Mouse (Mus musculus) heart, postnatal 4 days (tissue): ENCODE measurements around the gene Tyro3. TPM values are rescaled to one million over a fixed set of nuclear protein-coding genes. Genes with fewer than 3 reads are reported as not detected.
A peak's percentile ranks its signal among the peaks of the same experiment; 100 is the strongest.

Experiments used
- DNase-seq: peaks from one replicate; pipeline ENCODE4 v3.0.0; 2021
- total RNA-seq, 2 experiments: library from RNA; stranded (reverse); gene quantifications; 2 replicates each; pipeline ENCODE4 v1.2.3; 2021

Tyro3 gene
- 1 to 10 TPM; 9.5 to 9.7 TPM for total RNA-seq

DNA sequence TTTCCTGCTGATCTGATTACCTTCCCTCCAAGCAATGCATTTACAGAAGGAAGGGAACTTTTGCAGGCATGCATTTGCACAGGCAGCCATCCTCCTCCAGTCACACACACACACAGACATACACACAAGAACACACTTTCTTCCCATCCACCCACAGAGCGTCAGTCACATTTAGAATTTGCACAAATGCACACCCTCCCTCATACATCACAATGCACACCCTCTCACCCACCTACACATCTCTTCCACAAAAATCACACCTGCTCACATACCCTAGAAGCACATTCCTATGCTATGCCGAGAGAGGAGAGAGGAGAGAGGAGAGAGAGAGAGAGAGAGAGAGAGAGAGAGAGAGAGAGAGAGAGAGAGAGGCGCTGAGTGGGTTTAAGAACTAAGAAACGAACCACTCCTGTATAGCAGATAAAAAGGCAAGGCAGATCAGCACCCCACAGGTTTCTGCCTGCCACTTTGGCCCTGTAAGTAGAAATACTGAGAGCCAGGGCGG, at the start of gene Tyro3:
Gene Tyro3 (plus strand): TSS at position 455 of the 505 bp plus-strand sequence.
- DNase-seq, result no peak

DNA sequence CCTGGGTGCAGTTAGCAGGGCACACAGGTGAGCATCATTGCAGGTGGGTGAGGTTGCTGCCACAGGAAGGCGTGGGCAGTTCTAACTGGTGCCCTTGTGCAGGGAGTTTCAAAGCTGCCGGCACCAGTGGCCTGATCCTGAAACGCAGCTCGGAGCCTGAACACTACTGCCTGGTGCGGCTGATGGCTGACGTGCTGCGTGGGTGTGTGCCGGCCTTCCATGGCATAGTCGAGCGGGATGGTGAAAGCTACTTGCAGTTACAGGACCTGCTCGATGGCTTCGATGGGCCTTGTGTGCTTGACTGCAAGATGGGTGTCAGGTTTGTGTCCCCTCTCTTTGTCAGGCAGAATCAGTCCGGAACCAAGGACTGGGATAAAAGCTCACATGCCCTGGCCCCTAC, 48.3 kb upstream of the Tyro3 start:
- no peak for DNase-seq

- DNase-seq, result no peak
Observed at GRCm38 (mm10) chr2:119757601-119758100, 39.9 kb upstream of the Tyro3 start.

- DNase-seq, result peak; percentile 37
Observed at GRCm38 (mm10) chr2:119758101-119758843, 39.3 kb upstream of the Tyro3 start.

GRCm38 (mm10) chr2:119758844-119759835, 38.4 kb upstream of the Tyro3 start:
- DNase-seq, result no peak

DNA sequence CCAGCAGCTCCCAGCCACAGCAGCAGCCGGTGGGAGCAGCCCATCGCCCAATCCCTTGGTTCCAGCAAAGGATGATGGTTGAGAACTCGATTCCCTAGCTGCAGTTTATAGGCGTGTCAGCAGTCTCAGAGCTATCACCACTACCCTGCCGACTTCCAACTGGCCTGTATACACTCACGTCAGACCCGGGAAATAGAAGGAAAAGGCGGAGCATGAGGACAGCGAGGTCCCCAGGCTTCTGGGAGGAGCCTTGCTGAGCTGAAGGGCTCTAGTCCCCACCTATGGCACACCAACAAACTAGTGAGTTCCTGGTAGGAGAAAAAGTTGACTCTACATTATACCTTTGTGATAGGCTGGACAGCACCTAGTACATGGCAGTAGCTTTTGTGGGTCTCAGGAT, 37.3 kb upstream of the Tyro3 start, which contains the start of gene Ltk:
Gene Ltk (minus strand): TSS at position 181 of the 400 bp plus-strand sequence.
- DNase-seq, result no peak

DNA sequence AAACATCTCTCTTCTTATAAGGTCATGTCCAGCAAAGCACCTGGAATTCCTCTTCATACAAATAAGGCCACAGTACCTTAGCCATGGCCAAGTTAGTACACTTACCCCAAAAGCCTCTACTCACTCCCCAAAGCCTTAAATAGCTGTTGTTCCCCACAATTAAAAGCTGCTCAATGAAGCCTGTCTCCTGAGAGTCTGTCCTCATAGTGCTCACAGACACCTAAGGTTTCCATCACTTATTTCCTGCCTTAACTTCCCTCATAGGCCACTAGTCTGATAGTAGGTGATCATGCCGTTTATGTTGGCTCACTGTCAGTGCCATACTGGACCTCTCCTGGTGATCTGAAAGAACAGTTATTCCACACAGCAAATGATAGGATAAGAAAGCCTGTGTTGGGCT, 35.3 kb upstream of the Tyro3 start:
- DNase-seq, result no peak

GRCm38 (mm10) chr2:119763924-119764323, 33.6 kb upstream of the Tyro3 start:
- no peak for DNase-seq

GRCm38 (mm10) chr2:119767246-119767645, 30.3 kb upstream of the Tyro3 start:
- DNase-seq, result no peak

- DNase-seq, result peak; percentile 84
Observed at GRCm38 (mm10) chr2:119787206-119787883, 10.2 kb upstream of the Tyro3 start, which contains the start of gene Rpap1. TSS of gene Rpap1 (minus strand) at chr2:119787537.

GRCm38 (mm10) chr2:119789996-119790395, 7.5 kb upstream of the Tyro3 start:
- no peak for DNase-seq

- peak; percentile 85 for DNase-seq
Observed at GRCm38 (mm10) chr2:119798246-119798927, 854 bp downstream of the Tyro3 start.

DNA sequence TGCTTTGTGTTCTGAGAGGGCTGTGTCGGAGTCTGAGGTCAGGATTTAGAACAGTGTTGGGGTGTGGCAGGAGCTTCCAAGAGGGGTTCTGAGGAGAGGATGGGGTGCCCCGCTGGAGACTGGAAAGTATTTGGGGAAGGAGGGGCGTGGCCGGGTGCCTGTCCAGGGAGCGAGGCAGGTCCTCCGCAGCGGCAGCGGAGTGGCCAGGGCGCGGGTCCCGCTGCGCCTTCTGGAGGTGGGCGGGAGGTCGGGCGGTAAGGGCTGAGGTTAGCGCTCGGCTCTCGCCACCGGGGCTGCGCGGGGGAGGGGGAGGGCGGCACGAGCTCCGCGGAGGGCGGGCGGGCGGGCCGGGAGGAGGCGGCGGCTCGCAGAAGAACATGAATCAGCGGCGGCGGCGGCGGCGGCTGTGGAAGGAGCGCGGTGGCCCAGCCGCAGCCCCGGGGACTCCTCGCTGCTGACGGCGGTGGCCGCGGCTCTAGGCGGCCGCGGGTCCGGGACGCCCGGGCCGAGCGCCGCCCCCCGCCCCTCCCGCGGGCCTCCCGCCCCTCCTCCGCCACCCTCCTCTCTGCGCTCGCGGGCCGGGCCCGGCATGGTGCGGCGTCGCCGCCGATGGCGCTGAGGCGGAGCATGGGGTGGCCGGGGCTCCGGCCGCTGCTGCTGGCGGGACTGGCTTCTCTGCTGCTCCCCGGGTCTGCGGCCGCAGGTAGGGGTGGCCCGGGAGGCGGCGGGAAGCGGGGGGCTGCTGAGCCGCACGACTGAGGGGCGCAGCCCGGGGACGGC, 1.8 kb downstream of the Tyro3 start:
- peak; percentile 56 for DNase-seq

DNA sequence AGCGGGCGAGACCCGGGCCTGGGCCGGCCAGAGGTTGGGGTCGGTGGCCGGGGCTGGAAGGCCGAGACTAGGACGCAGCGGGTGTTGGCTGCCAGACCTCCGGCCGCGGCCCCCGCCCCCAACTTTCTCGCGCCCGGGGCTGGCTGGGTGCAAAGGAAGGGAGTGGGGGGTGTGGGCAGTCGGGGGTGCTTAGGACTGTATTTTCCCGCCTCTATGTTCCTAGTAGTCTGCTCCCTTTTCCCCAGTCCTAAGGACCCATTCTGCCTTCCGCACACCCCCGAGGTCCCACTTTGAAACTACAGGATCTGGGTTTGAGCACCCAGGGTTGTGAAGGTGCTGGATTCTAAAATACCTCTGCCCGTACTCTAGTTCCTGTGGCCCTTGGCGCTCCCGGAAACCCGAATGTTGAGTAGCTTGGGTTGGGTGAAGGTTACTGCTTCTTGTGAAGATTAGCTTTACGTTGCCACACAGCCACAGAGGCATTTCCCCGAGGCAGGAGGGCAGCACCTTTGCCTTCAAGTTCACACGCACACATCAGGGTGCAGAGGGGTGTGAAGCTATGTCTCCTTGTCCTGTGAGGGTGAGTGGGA, 2.5 kb downstream of the Tyro3 start:
- DNase-seq, result no peak

DNA sequence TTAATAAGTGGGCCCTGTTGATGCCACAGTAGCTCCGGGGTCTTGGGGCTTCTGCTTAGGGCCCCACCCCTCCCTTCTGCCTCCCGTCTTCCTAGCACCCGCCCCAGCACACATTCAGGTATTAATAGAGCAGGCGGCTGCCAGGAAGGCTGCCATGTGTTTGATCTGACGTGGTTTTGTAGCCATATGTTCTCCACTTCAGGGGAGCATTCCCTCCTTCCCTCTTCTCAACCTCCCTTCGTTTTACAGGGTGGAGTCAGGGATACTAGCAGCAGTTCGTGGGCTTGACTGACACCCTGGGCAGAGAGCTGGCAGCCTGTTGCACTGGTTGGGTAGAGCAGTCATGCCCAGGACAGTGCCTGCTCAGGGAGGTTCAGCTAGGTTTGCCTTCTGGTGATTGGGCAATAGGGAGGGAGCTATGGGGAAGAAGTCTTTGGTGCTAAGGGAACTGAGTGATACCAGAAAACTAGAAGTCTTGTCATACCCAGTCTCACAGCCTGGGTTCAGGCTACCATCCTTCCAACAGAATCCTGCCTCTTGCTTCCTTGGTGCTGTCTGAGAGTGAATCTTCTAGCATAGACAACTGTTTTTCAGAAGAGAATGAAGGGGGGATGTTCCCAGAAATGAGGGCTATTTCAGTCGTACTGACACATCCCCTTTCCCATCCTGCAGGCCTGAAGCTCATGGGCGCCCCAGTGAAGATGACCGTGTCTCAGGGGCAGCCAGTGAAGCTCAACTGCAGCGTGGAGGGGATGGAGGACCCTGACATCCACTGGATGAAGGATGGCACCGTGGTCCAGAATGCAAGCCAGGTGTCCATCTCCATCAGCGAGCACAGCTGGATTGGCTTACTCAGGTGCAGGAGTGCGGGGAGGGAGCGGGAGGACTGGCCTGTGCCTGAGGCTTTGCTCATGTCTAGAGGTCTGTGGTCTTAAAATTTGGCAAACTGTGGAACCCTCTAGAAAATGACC, 3.6 kb downstream of the Tyro3 start:
- DNase-seq, result no peak

DNA sequence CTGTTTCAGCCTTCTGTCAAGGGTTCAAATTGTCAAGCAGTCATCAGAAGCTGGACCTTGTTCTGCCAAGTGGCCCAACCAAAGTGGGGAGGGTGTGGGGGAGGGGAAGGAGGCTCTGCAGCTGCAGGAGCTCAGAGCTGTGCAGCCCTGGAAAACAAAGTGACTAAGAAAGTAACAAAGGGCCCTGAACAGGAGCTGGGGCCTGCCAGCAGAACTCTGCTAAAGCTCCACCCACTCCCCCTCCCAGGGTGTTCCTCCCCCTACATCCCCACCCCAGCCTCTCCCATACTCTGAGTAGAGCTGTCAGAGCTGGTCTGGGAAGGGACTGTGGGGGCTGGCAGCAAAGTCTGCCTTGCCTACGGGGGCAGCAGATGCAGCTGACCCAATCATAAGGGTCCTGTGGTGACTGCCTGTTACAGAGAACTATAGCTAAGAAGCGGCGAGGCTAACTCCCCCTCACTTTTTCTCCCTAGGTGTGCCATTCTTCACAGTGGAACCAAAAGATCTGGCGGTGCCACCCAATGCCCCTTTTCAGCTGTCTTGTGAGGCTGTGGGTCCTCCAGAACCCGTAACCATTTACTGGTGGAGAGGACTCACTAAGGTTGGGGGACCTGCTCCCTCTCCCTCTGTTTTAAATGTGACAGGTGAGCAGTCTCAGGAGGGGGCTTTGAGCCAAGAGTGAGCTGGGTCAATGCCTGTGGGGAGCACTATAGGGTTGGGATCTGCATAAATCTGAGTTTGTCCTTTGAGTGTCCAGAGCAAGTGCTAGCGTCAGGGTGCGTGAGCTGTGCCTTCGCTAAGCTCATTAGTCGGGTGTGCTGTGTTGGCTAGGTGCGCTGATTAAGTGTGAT, 5.5 kb downstream of the Tyro3 start:
- DNase-seq, result peak; percentile 33

DNA sequence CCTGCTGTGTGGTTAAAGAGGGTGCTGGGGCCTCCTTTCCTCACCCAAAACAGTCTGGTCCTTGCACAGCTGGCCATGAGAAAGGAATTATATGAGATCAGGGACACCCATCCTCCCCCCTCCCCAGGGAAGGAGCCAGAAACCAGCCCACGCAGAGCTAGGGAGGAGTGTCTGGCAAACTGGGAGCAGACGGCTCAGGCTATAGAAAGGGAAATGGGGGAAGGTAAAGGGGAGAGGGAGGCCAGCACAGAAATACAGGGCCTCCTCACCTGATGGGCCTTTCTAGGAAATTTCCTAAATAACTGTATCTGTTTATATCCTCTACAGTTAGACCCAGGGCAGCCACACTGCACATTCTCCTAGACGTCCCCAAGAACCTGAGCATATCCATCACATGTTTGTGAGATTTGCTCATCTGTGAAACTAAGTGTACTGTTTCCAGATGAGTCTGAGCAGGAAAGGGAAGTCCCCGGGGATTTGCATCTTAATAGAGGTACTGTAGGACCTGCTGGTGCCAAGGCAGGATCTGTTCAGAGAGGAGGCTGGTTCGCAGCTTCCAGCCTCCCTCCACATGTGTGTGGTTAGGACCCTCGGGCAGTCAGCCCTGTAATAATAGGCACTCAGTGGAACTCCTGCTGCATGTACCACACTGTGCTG, 6.2 kb downstream of the Tyro3 start:
- DNase-seq, result peak; percentile 48

DNA sequence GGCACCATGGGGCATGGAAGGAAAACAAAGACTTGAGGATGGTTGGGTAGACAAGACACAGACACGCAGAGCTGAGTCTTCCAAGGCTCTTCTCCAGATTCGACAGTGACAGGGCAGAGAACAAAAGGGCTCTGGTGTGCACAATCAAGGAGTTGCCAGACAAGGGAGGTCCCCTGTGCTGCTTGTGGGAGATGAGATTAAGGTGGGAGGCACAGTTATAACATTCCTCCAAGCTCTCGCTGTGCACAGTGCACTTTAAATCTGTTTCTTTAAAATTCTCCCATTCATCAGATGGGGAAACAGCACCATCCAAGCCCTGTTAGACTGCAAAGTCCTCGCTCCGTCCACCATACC, 6.7 kb downstream of the Tyro3 start:
- DNase-seq, result no peak
